Mouse (Mus musculus) liver, postnatal 0 days (tissue): ENCODE results near the gene Fn3k.

Experiments
- CTCF ChIP-seq: sonication (generic); IDR thresholded peaks from 2 replicates; pipeline ENCODE4 v1.5.1; 2016; ENCODE audit warnings: antibody characterized with exemption, low read depth
- EP300 ChIP-seq: IDR thresholded peaks from 2 replicates; pipeline ENCODE4 v1.6.1; 2016; ENCODE audit warnings: antibody characterized with exemption, low read depth, mild to moderate bottlenecking

- TF ChIP-seq CTCF (no peak), EP300 (no peak)
These were observed 15.8 kb upstream of the Fn3k start for GRCm38 (mm10) chr11:121418932-121419331.
